Mouse (Mus musculus): ENCODE results near the gene Nck2. TPM values are rescaled to one million over a fixed set of nuclear protein-coding genes. Genes with fewer than 3 reads are reported as not detected.

The Nck2 gene
- total and polyA plus RNA-seq, 3 experiments = 11.7 to 15.3 (median 11.9) TPM

- intact Hi-C loops (cut with DNase I) = loop anchor here (5.0 kb wide), 1 partner anchor 56 kb away; no protein-coding TSS in a partner anchor
- no peak for TF ChIP-seq CTCF (IDR thresholded peaks at IDR 0.05)
- TF ChIP-seq EP300 (IDR thresholded peaks at IDR 0.05; ENCODE audit: insufficient read depth, low read depth, low read length) = no peak
- no peak for TF ChIP-seq POLR2A (IDR thresholded peaks at IDR 0.05; ENCODE audit: insufficient read depth, low read depth, low read length)
- Histone ChIP-seq H3K4me3 (no peak overlapping the region), H3K9ac (ENCODE audit: low read depth, low read length) (no peak overlapping the region), H3K36me3 (ENCODE audit: control insufficient read depth, insufficient read depth, low read length) (peaks cover 8% of the 10 kb centered on the region), H3K79me2 (replicated peaks; ENCODE audit: control insufficient read depth, insufficient read depth, low read length) (peaks cover 7% of the 10 kb centered on the region), H3K27me3 (ENCODE audit: control insufficient read depth, insufficient read depth, low read length) (no peaks in the 10 kb centered on the region), H3K4me1 (ENCODE audit: control insufficient read depth, insufficient read depth, low read length) (peaks cover 12% of the 10 kb centered on the region), H3K27ac (no peak overlapping the region)
- no peak for DNase-seq
- WGBS = 40% methylated on average over 6 of the region's 6 CpGs
Observed at GRCm38 (mm10) chr1:43503676-43504075, 59.3 kb downstream of the Nck2 start.

GRCm38 (mm10) chr1:43504235-43504634, 59.9 kb downstream of the Nck2 start:
- no peak for DNase-seq
- 19% methylated on average over 4 of the region's 4 CpGs for WGBS

GRCm38 (mm10) chr1:43506638-43507037, 62.3 kb downstream of the Nck2 start:
- TF ChIP-seq CTCF (IDR thresholded peaks at IDR 0.05) (no peak), EP300 (IDR thresholded peaks at IDR 0.05; ENCODE audit: insufficient read depth, low read depth, low read length) (no peak)
- peaks cover 10% of the 10 kb centered on the region for H3K4me1 ChIP-seq (ENCODE audit: control insufficient read depth, insufficient read depth, low read length)
- intact Hi-C loops (cut with DNase I) = no loop called here
- no peak overlapping the region for H3K27ac ChIP-seq
- no peak overlapping the region for H3K9ac ChIP-seq (ENCODE audit: low read depth, low read length)
- peaks cover 8% of the 10 kb centered on the region for H3K36me3 ChIP-seq (ENCODE audit: control insufficient read depth, insufficient read depth, low read length)
- H3K4me3 ChIP-seq = no peak overlapping the region
- no peaks in the 10 kb centered on the region for H3K27me3 ChIP-seq (ENCODE audit: control insufficient read depth, insufficient read depth, low read length)
- DNase-seq = no peak
- WGBS = 50% methylated on average over 3 of the region's 3 CpGs
- H3K79me2 ChIP-seq (replicated peaks; ENCODE audit: control insufficient read depth, insufficient read depth, low read length) = peaks cover 9% of the 10 kb centered on the region

More at GRCm38 (mm10) chr1:43504235-43504634, 59.9 kb downstream of the Nck2 start:
- H3K27me3 ChIP-seq (ENCODE audit: control insufficient read depth, insufficient read depth, low read length) = no peaks in the 10 kb centered on the region
- intact Hi-C loops (cut with DNase I) = loop anchor here (5.0 kb wide), 1 partner anchor 57 kb away; no protein-coding TSS in a partner anchor
- H3K4me1 ChIP-seq (ENCODE audit: control insufficient read depth, insufficient read depth, low read length) = peaks cover 12% of the 10 kb centered on the region
- no peak overlapping the region for H3K4me3 ChIP-seq
- no peak overlapping the region for H3K27ac ChIP-seq
- peaks cover 8% of the 10 kb centered on the region for H3K36me3 ChIP-seq (ENCODE audit: control insufficient read depth, insufficient read depth, low read length)
- no peak overlapping the region for H3K9ac ChIP-seq (ENCODE audit: low read depth, low read length)
- TF ChIP-seq POLR2A (IDR thresholded peaks at IDR 0.05; ENCODE audit: insufficient read depth, low read depth, low read length) = no peak
- no peak for TF ChIP-seq CTCF (IDR thresholded peaks at IDR 0.05)
- TF ChIP-seq EP300 (IDR thresholded peaks at IDR 0.05; ENCODE audit: insufficient read depth, low read depth, low read length) = no peak
- H3K79me2 ChIP-seq (replicated peaks; ENCODE audit: control insufficient read depth, insufficient read depth, low read length) = peaks cover 12% of the 10 kb centered on the region

- 83% methylated on average over 1 of the region's 1 CpGs for WGBS
- intact Hi-C loops (cut with DNase I) = no loop called here
- TF ChIP-seq CTCF (IDR thresholded peaks at IDR 0.05) = no peak
- no peak for TF ChIP-seq EP300 (IDR thresholded peaks at IDR 0.05; ENCODE audit: insufficient read depth, low read depth, low read length)
- no peak for TF ChIP-seq POLR2A (IDR thresholded peaks at IDR 0.05; ENCODE audit: insufficient read depth, low read depth, low read length)
Observed at GRCm38 (mm10) chr1:43507809-43508208, 63.4 kb downstream of the Nck2 start.

GRCm38 (mm10) chr1:43511256-43511655, 66.9 kb downstream of the Nck2 start:
- H3K4me1 ChIP-seq (ENCODE audit: control insufficient read depth, insufficient read depth, low read length) = no peaks in the 10 kb centered on the region; the same call in 1 of the 2 replicates
- H3K9ac ChIP-seq (ENCODE audit: low read depth, low read length) = no peak overlapping the region
- H3K27me3 ChIP-seq (ENCODE audit: control insufficient read depth, insufficient read depth, low read length) = no peaks in the 10 kb centered on the region
- H3K4me3 ChIP-seq = no peak overlapping the region
- H3K79me2 ChIP-seq (replicated peaks; ENCODE audit: control insufficient read depth, insufficient read depth, low read length) = peaks cover 5% of the 10 kb centered on the region; the same call in 1 of the 2 replicates
- WGBS = 90% methylated on average over 12 of the region's 12 CpGs
- TF ChIP-seq POLR2A (IDR thresholded peaks at IDR 0.05; ENCODE audit: insufficient read depth, low read depth, low read length) = no peak
- TF ChIP-seq CTCF (IDR thresholded peaks at IDR 0.05) = peak; percentile 18; the same call in 1 of the 2 replicates
- DNase-seq = no peak
- no peaks in the 10 kb centered on the region; the same call in 1 of the 2 replicates for H3K36me3 ChIP-seq (ENCODE audit: control insufficient read depth, insufficient read depth, low read length)
- H3K27ac ChIP-seq = no peak overlapping the region
- intact Hi-C loops (cut with DNase I) = no loop called here

More at GRCm38 (mm10) chr1:43507809-43508208, 63.4 kb downstream of the Nck2 start:
- Histone ChIP-seq H3K36me3 (ENCODE audit: control insufficient read depth, insufficient read depth, low read length) (peaks cover 7% of the 10 kb centered on the region), H3K79me2 (replicated peaks; ENCODE audit: control insufficient read depth, insufficient read depth, low read length) (peaks cover 9% of the 10 kb centered on the region; the same call in 1 of the 2 replicates), H3K4me1 (ENCODE audit: control insufficient read depth, insufficient read depth, low read length) (peaks cover 8% of the 10 kb centered on the region), H3K27me3 (ENCODE audit: control insufficient read depth, insufficient read depth, low read length) (no peaks in the 10 kb centered on the region), H3K27ac (no peak overlapping the region), H3K4me3 (no peak overlapping the region), H3K9ac (ENCODE audit: low read depth, low read length) (no peak overlapping the region)
- DNase-seq = no peak

- H3K27me3 ChIP-seq (ENCODE audit: control insufficient read depth, insufficient read depth, low read length) = no peaks in the 10 kb centered on the region
- H3K36me3 ChIP-seq (ENCODE audit: control insufficient read depth, insufficient read depth, low read length) = no peaks in the 10 kb centered on the region
- peaks cover 5% of the 10 kb centered on the region; the same call in 1 of the 2 replicates for H3K79me2 ChIP-seq (replicated peaks; ENCODE audit: control insufficient read depth, insufficient read depth, low read length)
- intact Hi-C loops (cut with DNase I) = no loop called here
- no peak overlapping the region for H3K9ac ChIP-seq (ENCODE audit: low read depth, low read length)
- H3K4me3 ChIP-seq = no peak overlapping the region
- no peaks in the 10 kb centered on the region; the same call in 1 of the 2 replicates for H3K4me1 ChIP-seq (ENCODE audit: control insufficient read depth, insufficient read depth, low read length)
- no peak overlapping the region for H3K27ac ChIP-seq
- no peak for DNase-seq
- 94% methylated on average over 8 of the region's 8 CpGs for WGBS
- TF ChIP-seq CTCF (IDR thresholded peaks at IDR 0.05) (no peak), EP300 (IDR thresholded peaks at IDR 0.05; ENCODE audit: insufficient read depth, low read depth, low read length) (no peak), POLR2A (IDR thresholded peaks at IDR 0.05; ENCODE audit: insufficient read depth, low read depth, low read length) (no peak)
Observed at GRCm38 (mm10) chr1:43511667-43512066, 67.3 kb downstream of the Nck2 start.

Measured in heart, adult 2 months (tissue).